Mouse (Mus musculus) C2C12 (cell line): ENCODE data around the gene Dppa1. TPM values are rescaled to one million over a fixed set of nuclear protein-coding genes. Genes with fewer than 3 reads are reported as not detected.

Experiments
- H3K27me3 ChIP-seq: one replicate; pipeline ENCODE4 v1.6.1; 2011; ENCODE audit not compliant: control insufficient read depth, insufficient read depth, insufficient read length
- H3K36me3 ChIP-seq: one replicate; pipeline ENCODE4 v1.6.1; 2011; ENCODE audit not compliant: control insufficient read depth, insufficient read depth
- H3K4me3 ChIP-seq: one replicate; pipeline ENCODE4 v1.5.1; 2011; ENCODE audit warnings: mild to moderate bottlenecking, control low read depth; ENCODE audit not compliant: poor library complexity, insufficient read depth, severe bottlenecking
- H3K79me2 ChIP-seq: one replicate; pipeline ENCODE4 v1.6.1; 2011; ENCODE audit not compliant: control insufficient read depth, insufficient read depth
- H3K79me3 ChIP-seq: one replicate; pipeline ENCODE4 v1.6.1; 2011; ENCODE audit warnings: low read depth, control low read depth
- H3ac ChIP-seq: one replicate; pipeline ENCODE3; 2011; ENCODE audit warnings: low read depth; ENCODE audit not compliant: control insufficient read depth, insufficient read length
- CEBPB ChIP-seq: IDR thresholded peaks from one replicate; pipeline ENCODE4 v1.6.1; 2011; ENCODE audit warnings: low read depth, mild to moderate bottlenecking, control low read depth, moderate library complexity
- CTCF ChIP-seq: IDR thresholded peaks from one replicate; pipeline ENCODE4 v1.5.1; 2011; ENCODE audit not compliant: control insufficient read depth, insufficient read depth, insufficient read length
- FOSL1 ChIP-seq: IDR thresholded peaks from one replicate; pipeline ENCODE4 v1.8.0; 2011; ENCODE audit warnings: mild to moderate bottlenecking, low read length; ENCODE audit not compliant: poor library complexity, insufficient read depth, severe bottlenecking
- MAX ChIP-seq: IDR thresholded peaks from one replicate; pipeline ENCODE4 v1.6.1; 2011; ENCODE audit warnings: mild to moderate bottlenecking, control low read depth
- MYOD1 ChIP-seq: IDR thresholded peaks from one replicate; pipeline ENCODE4 v1.6.1; 2011; ENCODE audit warnings: low read depth; ENCODE audit not compliant: control insufficient read depth, insufficient read length
- MYOG ChIP-seq: IDR thresholded peaks from one replicate; pipeline ENCODE4 v1.6.1; 2011; ENCODE audit not compliant: control insufficient read depth, insufficient read length; ENCODE audit errors: extremely low read depth
- USF1 ChIP-seq: IDR thresholded peaks from one replicate; pipeline ENCODE4 v1.6.1; 2011; ENCODE audit warnings: low read depth, mild to moderate bottlenecking, control low read depth, moderate library complexity
- polyA plus RNA-seq: library from polyadenylated mRNA; unstranded; fragments of >200 nt; fragmentation: generic; extraction: Trizol; gene quantifications from one replicate; pipeline ENCODE4 v1.2.1, GENCODE M21; 2012; ENCODE audit warnings: missing spikeins

The Dppa1 gene
- polyA plus RNA-seq, 1 experiment: not detected

DNA sequence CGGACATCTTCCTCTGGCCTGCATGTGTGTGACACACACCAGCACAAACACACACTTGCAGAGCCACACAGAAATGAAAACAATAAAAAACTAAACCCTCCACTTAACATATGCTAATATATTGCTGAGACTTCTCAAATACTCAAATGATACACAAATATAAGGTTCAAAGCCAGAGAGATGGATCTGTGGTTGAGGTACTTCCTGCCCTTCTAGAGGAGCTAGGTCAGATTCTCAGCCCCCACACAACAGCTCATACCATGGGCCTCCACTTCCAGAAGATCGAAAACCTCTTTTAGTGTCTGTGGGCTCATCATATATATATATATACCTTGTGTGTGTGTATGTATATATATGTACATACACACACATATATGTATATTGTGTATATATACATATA, 63.1 kb downstream of the Dppa1 start:
- Histone ChIP-seq H3K79me2 (no peaks in the 10 kb centered on the region), H3K36me3 (no peaks in the 10 kb centered on the region), H3K79me3 (no peaks in the 10 kb centered on the region), H3K4me3 (no peak overlapping the region), H3K27me3 (no peaks in the 10 kb centered on the region), H3ac (no peak overlapping the region)
- no peak for TF ChIP-seq CTCF
- TF ChIP-seq CEBPB: no peak
- no peak for TF ChIP-seq FOSL1
- TF ChIP-seq MAX: no peak
- no peak for TF ChIP-seq MYOD1

DNA sequence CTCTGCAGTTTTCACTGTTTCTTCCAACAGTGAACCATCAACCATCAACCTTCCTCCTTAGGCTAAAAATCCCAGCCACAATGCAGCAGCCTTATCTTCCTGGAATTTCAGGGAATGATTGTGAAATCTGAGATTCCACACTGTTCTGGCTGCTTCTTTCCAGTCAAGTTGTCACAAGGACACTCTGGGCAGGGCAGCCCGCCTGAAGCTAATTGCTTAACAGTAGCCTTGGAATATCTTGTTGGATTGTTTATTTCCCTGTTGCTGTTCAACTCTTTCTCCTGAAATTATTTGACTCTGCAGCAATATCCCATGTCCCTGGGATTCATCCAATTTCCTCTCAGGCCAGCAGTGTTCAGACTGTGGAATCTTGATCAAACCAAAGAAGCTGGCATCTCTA, 64.4 kb downstream of the Dppa1 start:
- Histone ChIP-seq H3K27me3 (no peaks in the 10 kb centered on the region), H3K36me3 (no peaks in the 10 kb centered on the region), H3K79me2 (no peaks in the 10 kb centered on the region), H3K4me3 (no peak overlapping the region), H3K79me3 (no peaks in the 10 kb centered on the region), H3ac (no peak overlapping the region)
- TF ChIP-seq MYOD1 (no peak), USF1 (no peak), CTCF (no peak), MYOG (no peak), CEBPB (no peak)

DNA sequence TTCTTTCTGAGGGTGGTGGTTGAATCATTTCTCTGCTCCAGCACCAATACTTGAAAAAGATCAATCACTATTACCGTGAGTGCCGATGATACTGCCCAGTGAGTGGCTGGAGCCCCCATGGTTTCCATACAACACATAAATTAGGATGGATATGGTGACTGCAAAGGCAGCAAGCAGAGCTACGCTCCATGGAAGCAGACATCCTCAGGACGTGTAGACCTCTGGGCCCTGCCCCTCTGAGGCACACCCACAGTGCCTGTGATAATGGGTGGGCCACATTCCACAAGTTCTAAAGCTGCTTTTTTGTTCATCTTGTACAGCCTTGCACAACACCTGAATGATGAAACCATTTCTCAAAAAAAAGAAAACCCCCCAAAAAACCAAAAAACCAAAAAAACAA, 68.0 kb downstream of the Dppa1 start:
- Histone ChIP-seq H3ac (no peak overlapping the region), H3K79me2 (no peaks in the 10 kb centered on the region), H3K4me3 (no peak overlapping the region), H3K27me3 (no peaks in the 10 kb centered on the region), H3K36me3 (no peaks in the 10 kb centered on the region), H3K79me3 (no peaks in the 10 kb centered on the region)
- TF ChIP-seq MYOD1 (no peak), CEBPB (no peak), FOSL1 (no peak), MAX (no peak), USF1 (no peak), CTCF (no peak), MYOG (no peak)

Other genes starting within 250 kb of the Dppa1 start
- gene Itk, start 239.7 kb downstream of the Dppa1 start, polyA plus RNA-seq: 0.05 TPM
- gene Fam71b, start 232.7 kb downstream of the Dppa1 start, polyA plus RNA-seq: 0.20 TPM
- 19.8 TPM for gene Med7, start 192.3 kb downstream of the Dppa1 start, polyA plus RNA-seq
- 3.5 TPM for gene Havcr2, start 174.3 kb downstream of the Dppa1 start, polyA plus RNA-seq
- gene Gm12169, start 105.0 kb downstream of the Dppa1 start, polyA plus RNA-seq: not detected
- not detected for gene BC053393, start 57.7 kb downstream of the Dppa1 start, polyA plus RNA-seq
- not detected for gene Timd2, start 77.8 kb upstream of the Dppa1 start, polyA plus RNA-seq
- not detected for gene Havcr1, start 105.8 kb upstream of the Dppa1 start, polyA plus RNA-seq
- gene Timd4, start 181.5 kb upstream of the Dppa1 start, polyA plus RNA-seq: not detected